Mouse (Mus musculus): ENCODE measurements around the gene Epb41l4b.

DNA sequence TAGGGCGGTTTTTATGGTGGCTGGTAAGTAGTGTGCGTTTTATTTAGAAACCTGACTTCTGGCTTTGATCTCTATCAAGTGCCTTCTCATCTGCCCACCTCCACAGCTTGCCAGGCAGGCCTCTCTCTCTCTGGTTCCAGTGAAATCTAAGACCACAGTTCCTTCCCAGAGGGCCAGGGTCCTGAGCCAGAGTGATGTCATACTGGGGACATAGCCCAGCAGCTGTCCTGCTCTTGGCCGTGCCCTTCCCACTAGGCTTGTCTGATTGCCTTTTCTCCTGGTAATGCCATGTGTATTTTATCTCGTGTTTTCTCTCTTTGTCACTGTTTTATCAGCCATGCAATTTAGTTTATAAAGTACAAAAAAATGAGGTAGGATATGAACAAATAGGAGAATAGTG lies 40.3 kb upstream of the Epb41l4b start:
- TF ChIP-seq CTCF (IDR thresholded peaks at IDR 0.05; ENCODE audit: control insufficient read depth, insufficient read depth, insufficient replicate concordance, low read depth, low read length) (no peak), POLR2A (IDR thresholded peaks at IDR 0.05; ENCODE audit: control insufficient read depth, low read depth, low read length) (no peak)

All from testis, adult 2 months (tissue).